Mouse (Mus musculus): ENCODE data around the gene Lrp11.

The Lrp11 gene

GRCm38 (mm10) chr10:7623861-7624518, 34.4 kb downstream of the Lrp11 start:
- DNase-seq, result no peak

GRCm38 (mm10) chr10:7629092-7629491, 39.5 kb downstream of the Lrp11 start:
- DNase-seq, result no peak

- DNase-seq, result no peak
Measured at GRCm38 (mm10) chr10:7630286-7630685, 40.7 kb downstream of the Lrp11 start.

GRCm38 (mm10) chr10:7630951-7631720, 41.5 kb downstream of the Lrp11 start:
- no peak for DNase-seq

- no peak for DNase-seq
Measured at GRCm38 (mm10) chr10:7640366-7640765, 50.8 kb downstream of the Lrp11 start.

- no peak for DNase-seq
Measured at GRCm38 (mm10) chr10:7645911-7646310, 56.3 kb downstream of the Lrp11 start.

GRCm38 (mm10) chr10:7649059-7649458, 59.5 kb downstream of the Lrp11 start:
- DNase-seq, result no peak

GRCm38 (mm10) chr10:7651057-7651456, 61.5 kb downstream of the Lrp11 start:
- no peak for DNase-seq

GRCm38 (mm10) chr10:7662471-7663141, 73.0 kb downstream of the Lrp11 start:
- no peak for DNase-seq

- peak; percentile 87 to 96 for DNase-seq
Measured at GRCm38 (mm10) chr10:7663159-7664026, 73.8 kb downstream of the Lrp11 start.

GRCm38 (mm10) chr10:7664027-7664526, 74.5 kb downstream of the Lrp11 start:
- DNase-seq, result no peak

- DNase-seq, result no peak
Measured at GRCm38 (mm10) chr10:7664889-7665288, 75.3 kb downstream of the Lrp11 start.

- peak; percentile 95 to 96 for DNase-seq
Measured at GRCm38 (mm10) chr10:7667342-7667802, 77.8 kb downstream of the Lrp11 start, which contains the start of gene Nup43. Gene Nup43, plus strand, starts transcription at chr10:7667503.

GRCm38 (mm10) chr10:7673673-7674072, 84.1 kb downstream of the Lrp11 start:
- peak in 1 of 2 experiments; percentile 45 for DNase-seq
